Mouse (Mus musculus) embryonic fibroblast, embryonic 13.5 days (primary cell): Measurements from ENCODE around the gene Wdr74.

ENCODE experiments used
- CTCF ChIP-seq: IDR thresholded peaks from 2 replicates; pipeline ENCODE4 v1.5.1; 2011; ENCODE audit warnings: mild to moderate bottlenecking, control low read depth, low read length, moderate library complexity, borderline replicate concordance; ENCODE audit not compliant: insufficient read depth
- POLR2A ChIP-seq: IDR thresholded peaks from 2 replicates; pipeline ENCODE4 v1.6.1; 2011; ENCODE audit warnings: low read depth, mild to moderate bottlenecking, control low read depth, low read length, moderate library complexity

DNA sequence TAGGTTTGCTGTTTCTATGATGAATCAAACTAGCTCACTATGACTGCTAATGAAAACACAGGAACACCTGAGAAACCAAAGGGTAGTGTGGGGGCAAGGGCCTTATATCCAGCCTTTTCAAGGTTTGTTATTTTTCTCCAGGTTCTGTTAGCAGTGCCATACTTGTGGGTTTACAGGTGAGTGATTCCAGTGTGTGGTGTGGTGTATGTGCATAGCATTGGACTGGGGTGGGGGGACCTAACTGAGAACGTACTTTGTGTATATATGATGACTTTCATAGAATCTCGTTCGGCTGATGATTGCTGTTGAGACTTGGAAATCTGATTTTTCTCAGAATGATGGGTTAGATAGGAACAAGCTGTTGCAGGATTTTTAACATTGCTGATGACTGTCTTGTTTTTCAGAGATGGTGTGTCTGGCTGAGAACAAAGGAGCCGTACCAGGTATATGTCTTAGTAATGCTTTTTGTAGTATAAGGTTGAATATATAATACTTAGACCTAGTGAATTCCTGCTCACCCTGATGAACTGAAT is 10.5 kb upstream of the Wdr74 start:
- TF ChIP-seq POLR2A (no peak), CTCF (no peak)
